Mouse (Mus musculus): ENCODE results near the gene Ptprt.

The Ptprt gene

DNA sequence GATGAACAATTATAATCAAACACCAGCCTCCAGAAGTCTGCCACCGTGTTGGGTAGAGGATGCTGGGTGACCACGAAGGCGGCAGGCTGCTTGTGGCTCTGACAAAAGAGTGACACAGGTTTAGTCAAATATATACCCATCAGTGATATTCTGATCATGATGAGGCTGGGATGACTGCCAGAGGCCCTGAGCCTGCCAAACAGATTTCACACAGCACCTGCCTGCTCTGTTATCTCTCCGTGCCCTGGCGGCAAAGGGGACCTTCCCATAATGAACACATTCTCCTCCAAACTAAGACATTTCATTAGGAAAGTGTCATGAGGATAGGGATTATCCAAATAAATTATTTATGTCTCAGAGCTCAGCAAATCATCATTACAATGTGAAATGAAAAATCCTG lies 1113.6 kb downstream of the Ptprt start:
- no peak for DNase-seq (ENCODE audit: low spot score in 2 of 2)

GRCm38 (mm10) chr2:161545406-161545805 lies 1115.5 kb downstream of the Ptprt start:
- DNase-seq (ENCODE audit: low spot score in 2 of 2) = no peak

GRCm38 (mm10) chr2:161534151-161534550 lies 1126.8 kb downstream of the Ptprt start:
- DNase-seq (ENCODE audit: low spot score in 2 of 2) = no peak

DNA sequence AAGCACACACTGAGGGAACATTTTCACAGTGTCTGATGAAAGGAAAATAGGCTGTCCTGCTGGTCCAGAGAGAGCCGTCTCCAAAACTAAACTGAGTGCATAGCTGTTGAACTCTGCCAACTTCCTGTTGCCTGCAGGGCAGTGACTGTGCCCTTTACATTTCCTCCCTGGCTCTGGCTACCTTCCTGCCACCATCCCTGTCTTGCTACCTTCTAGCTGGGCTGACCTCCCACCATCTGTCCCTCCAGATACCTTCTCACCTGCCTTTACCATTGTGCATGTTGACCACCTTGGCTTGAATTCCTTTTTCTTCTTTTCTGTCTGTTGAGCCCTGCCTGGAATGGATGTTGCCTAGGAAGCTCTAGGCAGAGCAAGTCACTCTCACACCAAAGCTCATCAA lies 1133.8 kb downstream of the Ptprt start:
- DNase-seq (ENCODE audit: low spot score in 2 of 2) = no peak

DNA sequence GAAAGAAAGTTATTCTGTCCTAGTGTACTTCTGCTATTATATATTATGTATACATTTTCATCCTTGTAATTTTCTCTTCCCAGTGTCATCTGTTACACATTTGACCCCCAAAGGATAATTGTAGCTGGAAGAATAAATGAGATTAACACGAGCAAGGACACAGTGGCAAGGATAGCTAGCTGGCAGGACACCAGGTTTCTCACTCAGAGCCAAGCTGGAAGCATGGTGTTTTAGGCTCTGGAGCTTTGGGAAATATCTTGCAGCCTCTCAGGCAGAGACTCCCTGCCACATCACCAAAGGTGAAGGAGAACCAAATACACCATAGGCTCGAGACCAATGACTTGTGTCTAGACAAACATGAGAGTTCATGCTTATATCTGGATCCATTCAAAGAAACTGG lies 1141.3 kb downstream of the Ptprt start:
- no peak for DNase-seq (ENCODE audit: low spot score in 2 of 2)

DNA sequence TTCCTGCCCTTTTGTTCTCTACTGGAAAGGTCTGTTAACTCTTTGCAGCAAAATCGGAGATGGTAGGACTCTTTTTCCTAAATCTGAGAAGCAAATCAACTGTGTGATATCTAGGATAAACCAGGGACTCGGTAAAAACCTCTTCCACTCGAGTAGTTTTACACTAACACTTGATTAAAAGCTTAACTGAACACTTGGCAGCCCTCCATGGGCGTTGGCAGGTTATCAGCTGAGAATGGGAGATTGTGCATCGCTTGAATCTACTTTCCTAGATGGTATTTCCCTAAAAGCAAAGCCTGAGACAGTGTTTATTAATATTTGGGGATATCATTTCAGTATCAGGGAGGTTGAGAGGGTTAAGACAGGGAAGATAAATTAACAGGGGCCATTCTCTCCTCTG lies 1144.0 kb downstream of the Ptprt start:
- no peak for DNase-seq (ENCODE audit: low spot score in 2 of 2)

- DNase-seq (ENCODE audit: low spot score in 2 of 2) = no peak
Observed at GRCm38 (mm10) chr2:161513256-161513655, 1147.7 kb downstream of the Ptprt start.

DNA sequence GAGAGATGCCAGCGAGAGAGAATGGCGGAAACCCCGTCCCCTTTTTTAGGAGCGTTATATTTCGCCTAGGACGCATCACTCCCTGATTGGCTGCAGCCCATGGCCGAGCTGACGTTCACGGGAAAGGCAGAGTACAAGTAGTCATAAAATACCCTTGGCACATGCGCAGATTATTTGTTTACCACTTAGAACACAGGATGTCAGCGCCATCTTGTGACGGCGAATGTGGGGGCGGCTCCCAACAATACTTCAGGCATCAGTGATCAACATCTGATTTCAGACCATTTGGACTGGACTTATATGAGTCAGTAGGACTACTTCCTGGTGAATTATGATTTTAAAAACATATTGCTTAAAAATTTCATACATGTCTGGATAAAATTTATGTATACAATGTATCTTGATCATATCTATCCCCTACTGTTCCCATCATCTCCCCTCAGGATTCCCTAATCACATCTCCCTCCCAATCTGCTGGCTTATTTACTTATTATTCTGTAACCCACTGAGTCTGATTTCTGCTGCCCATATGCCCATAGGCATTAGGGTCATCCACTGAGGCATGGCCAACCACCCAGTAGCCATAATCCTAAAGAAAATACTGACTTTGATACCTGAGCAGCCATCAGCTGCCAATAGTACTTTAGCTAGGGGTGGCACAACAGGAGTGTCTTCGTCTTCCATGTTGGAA lies 1148.9 kb downstream of the Ptprt start:
- peak in 1 of 2 experiments; percentile 35 for DNase-seq (ENCODE audit: low spot score in 2 of 2)

GRCm38 (mm10) chr2:161511101-161511759 lies 1149.7 kb downstream of the Ptprt start:
- DNase-seq (ENCODE audit: low spot score in 2 of 2) = peak in 1 of 2 experiments; percentile 7

DNA sequence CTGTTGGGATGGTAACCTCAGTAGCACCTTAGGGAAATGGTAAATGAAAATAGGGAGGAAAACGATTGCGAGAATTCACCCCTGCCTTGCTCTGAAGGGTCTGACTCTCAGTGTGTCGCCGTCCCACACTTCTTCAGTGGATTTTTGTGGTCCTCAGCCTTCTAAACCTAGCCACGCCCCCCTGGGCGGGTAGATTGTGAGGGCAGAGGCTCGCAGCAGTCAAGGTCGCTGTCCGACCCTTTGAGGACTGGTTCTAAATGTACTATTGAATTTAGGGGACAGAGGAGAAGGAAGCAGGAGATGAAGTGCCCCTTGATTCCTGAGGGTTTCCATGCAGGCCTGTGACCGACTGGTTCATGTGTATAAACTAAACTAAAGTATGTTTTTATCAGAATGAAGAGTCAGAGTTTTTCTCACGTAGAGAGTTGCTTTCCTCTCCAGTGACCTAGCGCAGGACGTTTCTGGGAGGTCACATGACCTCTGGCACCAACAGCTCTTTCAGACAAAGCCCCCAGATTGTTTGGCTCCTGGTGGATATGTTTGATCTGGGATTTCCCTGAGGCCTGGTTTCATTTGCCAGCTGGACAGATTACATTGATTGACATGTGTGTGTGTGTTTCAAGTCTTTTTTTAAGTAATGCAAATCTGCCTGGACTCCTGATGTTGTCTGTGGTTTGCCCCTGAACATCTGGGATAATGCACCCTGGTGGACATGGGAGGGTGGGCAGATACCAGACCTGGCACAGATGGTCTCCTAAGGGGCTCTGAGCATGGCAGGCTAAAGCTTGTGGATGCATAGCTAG lies 1161.6 kb downstream of the Ptprt start:
- DNase-seq (ENCODE audit: low spot score in 2 of 2) = no peak

- no peak for DNase-seq (ENCODE audit: low spot score in 2 of 2)
Observed at GRCm38 (mm10) chr2:161498449-161499096, 1162.4 kb downstream of the Ptprt start.

- DNase-seq (ENCODE audit: low spot score in 2 of 2) = no peak
Observed at GRCm38 (mm10) chr2:161481741-161482140, 1179.2 kb downstream of the Ptprt start.

DNA sequence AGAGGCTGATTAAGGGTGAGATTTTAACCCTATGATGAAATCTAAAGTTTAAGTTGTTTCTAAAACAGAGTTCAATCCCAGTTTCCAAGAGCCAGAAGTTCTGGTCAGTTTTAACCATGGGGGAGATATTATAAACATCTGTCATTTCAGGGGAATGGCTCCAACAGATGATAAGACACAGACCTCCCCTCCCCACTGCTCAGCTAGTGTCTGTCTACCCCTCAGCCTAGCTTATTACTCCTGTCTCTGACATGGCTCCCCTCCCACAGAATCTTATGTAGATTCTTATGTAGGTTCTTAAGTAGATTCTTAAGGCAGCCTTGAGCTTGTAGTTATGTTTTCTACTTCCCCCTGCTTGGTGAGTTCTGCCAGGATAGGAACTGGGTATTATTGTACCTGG lies 1180.5 kb downstream of the Ptprt start:
- DNase-seq (ENCODE audit: low spot score in 2 of 2) = no peak
